Mouse (Mus musculus): ENCODE data around the gene Cers1. TPM values are rescaled to one million over a fixed set of nuclear protein-coding genes. Genes with fewer than 3 reads are reported as not detected.

Gene Cers1
- polyA plus RNA-seq, 1 experiment from 2014 or later, result 4.6 TPM

DNA sequence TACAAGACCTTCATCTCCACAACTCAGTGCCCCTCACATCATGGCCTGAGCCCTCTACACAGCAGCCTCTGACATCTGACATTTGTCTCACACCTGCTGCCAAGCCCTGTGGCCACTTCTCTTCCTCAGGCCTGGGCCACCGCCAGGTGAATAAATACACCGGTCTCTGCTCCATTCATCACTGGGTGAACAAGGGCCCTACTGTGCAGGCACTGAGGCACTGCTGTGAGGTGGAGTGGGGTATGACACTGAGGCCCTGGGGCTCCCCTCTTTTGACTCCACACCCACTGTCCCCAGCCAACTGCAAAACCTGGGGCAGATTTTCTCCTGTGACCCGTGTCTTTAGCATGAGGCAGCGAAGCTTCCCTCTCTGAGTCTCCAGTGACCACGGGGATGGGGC is 51.0 kb downstream of the Cers1 start:
- DNase-seq (ENCODE audit: low spot score), result no peak
- no peaks in the 10 kb centered on the region for H3K36me3 ChIP-seq
- peaks cover 17% of the 10 kb centered on the region for H3K4me1 ChIP-seq
- WGBS, result 69% methylated on average over 5 of the region's 5 CpGs
- H3K27ac ChIP-seq, result no peak overlapping the region
- no peak overlapping the region for H3K4me3 ChIP-seq
- no peaks in the 10 kb centered on the region for H3K9me3 ChIP-seq (replicated peaks)
- H3K27me3 ChIP-seq (ENCODE audit: low read depth, poor library complexity, severe bottlenecking), result peaks cover 29% of the 10 kb centered on the region

GRCm38 (mm10) chr8:70370476-70370875 is 54.9 kb downstream of the Cers1 start:
- Histone ChIP-seq H3K27me3 (ENCODE audit: low read depth, poor library complexity, severe bottlenecking) (peaks cover 56% of the 10 kb centered on the region), H3K36me3 (no peaks in the 10 kb centered on the region), H3K4me1 (peaks cover 45% of the 10 kb centered on the region), H3K9me3 (replicated peaks) (no peaks in the 10 kb centered on the region), H3K27ac (no peak overlapping the region), H3K4me3 (no peak overlapping the region)
- 81% methylated on average over 7 of the region's 7 CpGs for WGBS
- no peak for DNase-seq (ENCODE audit: low spot score)

DNA sequence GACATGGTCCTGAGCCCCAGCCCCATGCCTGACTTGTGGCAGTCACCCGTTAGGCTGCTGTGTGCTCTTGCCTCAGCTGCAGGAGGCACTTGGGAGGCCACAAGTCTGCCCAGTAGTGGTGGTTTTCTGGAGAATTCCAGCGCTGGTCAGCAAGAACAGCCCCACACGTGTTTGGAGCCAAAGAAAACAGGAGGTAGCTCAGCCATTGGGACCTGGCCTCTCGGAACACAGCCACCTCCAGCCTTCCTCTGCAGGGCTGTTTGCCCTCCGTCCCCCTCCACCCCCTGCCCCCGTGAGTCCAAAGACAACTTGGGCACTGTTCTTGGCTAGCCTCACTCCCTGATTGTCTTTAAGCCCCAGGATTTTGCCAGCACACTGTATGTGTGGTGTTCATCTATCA is 56.4 kb downstream of the Cers1 start:
- WGBS, result 41% methylated on average over 6 of the region's 6 CpGs
- Histone ChIP-seq H3K9me3 (replicated peaks) (no peaks in the 10 kb centered on the region), H3K4me3 (no peak overlapping the region), H3K27ac (no peak overlapping the region; the same call in 1 of the 2 replicates), H3K36me3 (no peaks in the 10 kb centered on the region), H3K27me3 (ENCODE audit: low read depth, poor library complexity, severe bottlenecking) (peaks cover 71% of the 10 kb centered on the region), H3K4me1 (peaks cover 54% of the 10 kb centered on the region)
- DNase-seq (ENCODE audit: low spot score), result no peak

DNA sequence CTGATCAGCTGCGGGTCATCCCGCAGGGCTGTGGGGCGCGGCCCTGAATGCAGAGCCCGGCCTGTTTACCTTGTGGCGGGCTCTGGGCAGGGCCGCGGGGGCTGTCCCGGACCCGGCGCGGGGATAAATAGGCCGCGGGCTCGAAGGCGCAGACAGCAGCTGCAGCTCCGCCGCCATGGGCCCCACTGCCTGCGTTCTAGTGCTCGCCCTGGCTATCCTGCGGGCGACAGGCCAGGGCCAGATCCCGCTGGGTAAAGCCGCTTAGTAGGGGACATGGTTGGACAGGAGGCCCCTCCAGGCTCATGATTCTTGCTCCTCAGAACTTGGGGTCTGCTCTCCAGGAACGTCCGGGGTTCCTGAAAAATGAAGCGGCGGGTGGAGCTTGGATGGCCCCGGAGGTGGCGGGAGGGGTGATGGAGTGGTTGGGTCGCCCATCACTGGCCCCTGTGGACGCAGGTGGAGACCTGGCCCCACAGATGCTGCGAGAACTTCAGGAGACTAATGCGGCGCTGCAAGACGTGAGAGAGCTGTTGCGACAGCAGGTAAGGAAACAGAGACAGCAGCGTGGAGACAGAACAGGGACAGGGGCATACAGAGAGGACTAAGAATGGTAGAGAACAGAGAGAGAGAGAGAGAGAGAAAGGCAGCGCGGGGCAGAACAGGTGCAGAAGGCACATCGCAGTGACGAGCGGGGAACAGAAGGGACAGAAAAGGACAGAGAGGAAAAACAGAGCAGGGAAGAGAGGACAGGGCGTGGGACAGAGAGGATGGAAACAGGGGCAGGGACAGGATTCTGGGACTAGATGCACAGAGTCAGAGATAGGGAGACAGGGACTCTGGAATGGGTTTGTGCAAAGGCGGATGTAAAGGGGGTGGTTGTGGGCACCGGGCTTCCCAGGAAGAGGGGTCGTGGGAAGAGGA is 58.1 kb downstream of the Cers1 start, which contains the start of gene Comp:
TSS of gene Comp (plus strand) at position 162 of the 921 bp plus-strand sequence.
- Histone ChIP-seq H3K4me1 (peaks cover 54% of the 10 kb centered on the region), H3K36me3 (no peaks in the 10 kb centered on the region), H3K27me3 (ENCODE audit: low read depth, poor library complexity, severe bottlenecking) (peaks cover 88% of the 10 kb centered on the region), H3K27ac (peak within 1 kb of the TSS; percentile 37), H3K9me3 (replicated peaks) (no peaks in the 10 kb centered on the region), H3K4me3 (peak within 1 kb of the TSS; percentile 48)
- 3% methylated on average over 47 of the region's 47 CpGs for WGBS
- peak; percentile 52 for DNase-seq (ENCODE audit: low spot score)

DNA sequence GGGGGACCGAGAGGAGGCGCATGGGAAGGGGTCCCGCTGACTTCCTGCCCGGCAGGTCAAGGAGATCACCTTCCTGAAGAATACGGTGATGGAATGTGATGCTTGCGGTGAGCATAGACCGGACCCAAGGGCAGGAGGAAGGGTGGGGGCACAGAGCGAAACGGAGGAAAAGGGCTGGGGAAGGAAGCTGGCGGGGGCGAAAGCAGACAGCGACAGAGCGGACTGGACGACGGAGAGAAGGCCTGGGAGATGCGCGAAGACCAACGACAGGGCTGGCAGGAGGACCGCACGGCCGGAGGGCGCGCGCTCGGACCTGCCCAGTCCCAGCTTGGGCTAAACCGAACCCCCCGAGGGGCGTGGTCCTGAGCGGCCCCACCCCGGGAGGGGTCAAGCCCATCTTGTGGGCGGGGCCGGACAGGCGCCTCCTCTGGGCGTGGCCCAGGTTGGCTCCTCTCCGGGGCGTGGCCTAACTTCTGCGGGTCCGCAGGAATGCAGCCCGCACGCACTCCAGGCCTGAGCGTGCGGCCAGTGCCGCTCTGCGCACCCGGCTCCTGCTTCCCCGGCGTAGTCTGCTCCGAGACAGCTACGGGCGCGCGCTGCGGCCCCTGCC is 58.8 kb downstream of the Cers1 start:
- H3K4me1 ChIP-seq, result peaks cover 54% of the 10 kb centered on the region
- 1% methylated on average over 53 of the region's 53 CpGs for WGBS

DNA sequence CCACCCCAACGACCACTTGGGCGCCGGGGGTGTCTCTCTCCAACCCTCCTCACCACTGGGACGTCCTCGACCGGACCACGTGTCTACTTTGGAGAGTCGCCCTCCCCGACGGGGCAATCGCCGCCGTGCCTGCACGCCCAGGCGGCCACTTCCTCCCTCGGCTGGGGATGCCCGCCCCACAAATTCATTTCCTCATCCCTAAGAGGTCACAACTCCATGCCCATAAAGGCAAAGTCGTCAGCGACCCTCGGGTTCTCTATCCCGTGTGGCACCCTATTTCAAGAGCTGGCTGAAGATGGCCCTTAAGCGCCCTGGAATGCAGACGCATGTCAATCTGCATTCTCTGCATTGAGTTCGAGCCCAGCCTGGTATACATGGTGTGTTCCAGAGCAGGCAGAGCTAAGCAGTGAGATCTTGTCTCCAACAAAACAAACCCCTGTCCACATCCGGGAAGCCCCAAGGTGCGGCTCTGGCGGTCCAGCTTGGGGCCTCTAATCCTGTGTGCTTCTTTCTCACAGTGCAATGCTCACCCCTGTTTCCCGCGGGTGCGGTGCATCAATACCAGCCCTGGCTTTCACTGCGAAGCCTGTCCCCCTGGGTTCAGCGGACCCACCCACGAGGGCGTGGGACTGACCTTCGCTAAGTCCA is 59.8 kb downstream of the Cers1 start:
- H3K4me1 ChIP-seq, result peaks cover 54% of the 10 kb centered on the region
- no peak overlapping the region for H3K27ac ChIP-seq
- no peaks in the 10 kb centered on the region for H3K9me3 ChIP-seq (replicated peaks)
- peaks cover 91% of the 10 kb centered on the region for H3K27me3 ChIP-seq (ENCODE audit: low read depth, poor library complexity, severe bottlenecking)
- DNase-seq (ENCODE audit: low spot score), result peak; percentile 48
- H3K36me3 ChIP-seq, result no peaks in the 10 kb centered on the region
- H3K4me3 ChIP-seq, result peak overlapping the region; percentile 48
- WGBS, result 10% methylated on average over 35 of the region's 35 CpGs

More for the DNA sequence above, 58.8 kb downstream of the Cers1 start:
- Histone ChIP-seq H3K27ac (peak overlapping the region; percentile 27; the same call in 1 of the 2 replicates), H3K27me3 (ENCODE audit: low read depth, poor library complexity, severe bottlenecking) (peaks cover 96% of the 10 kb centered on the region), H3K36me3 (no peaks in the 10 kb centered on the region), H3K4me3 (peak overlapping the region; percentile 48), H3K9me3 (replicated peaks) (no peaks in the 10 kb centered on the region)
- DNase-seq (ENCODE audit: low spot score), result peak; percentile 82

DNA sequence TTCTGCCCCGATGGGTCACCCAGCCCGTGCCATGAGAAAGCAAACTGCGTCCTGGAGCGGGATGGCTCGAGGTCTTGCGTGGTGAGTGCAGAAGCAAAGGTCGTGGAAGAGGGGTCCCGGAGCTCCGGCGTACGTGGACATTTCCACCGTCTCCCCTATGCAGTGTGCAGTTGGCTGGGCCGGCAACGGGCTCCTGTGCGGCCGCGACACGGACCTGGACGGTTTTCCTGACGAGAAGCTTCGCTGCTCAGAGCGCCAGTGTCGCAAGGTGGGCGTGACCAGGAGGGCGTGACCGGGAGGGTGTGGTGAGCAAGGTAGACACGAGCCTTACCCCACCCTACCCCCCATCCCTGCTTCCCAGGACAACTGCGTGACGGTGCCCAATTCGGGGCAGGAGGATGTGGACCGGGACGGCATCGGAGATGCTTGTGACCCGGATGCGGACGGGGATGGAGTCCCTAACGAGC is 60.7 kb downstream of the Cers1 start:
- WGBS, result 11% methylated on average over 37 of the region's 37 CpGs
- peak overlapping the region; percentile 33 for H3K4me3 ChIP-seq
- peaks cover 83% of the 10 kb centered on the region for H3K27me3 ChIP-seq (ENCODE audit: low read depth, poor library complexity, severe bottlenecking)
- no peaks in the 10 kb centered on the region for H3K9me3 ChIP-seq (replicated peaks)
- H3K4me1 ChIP-seq, result peaks cover 51% of the 10 kb centered on the region
- H3K36me3 ChIP-seq, result no peaks in the 10 kb centered on the region
- DNase-seq (ENCODE audit: low spot score), result peak; percentile 52
- no peak overlapping the region for H3K27ac ChIP-seq

- DNase-seq (ENCODE audit: low spot score), result no peak
- WGBS, result 14% methylated on average over 15 of the region's 15 CpGs
- H3K9me3 ChIP-seq (replicated peaks), result no peaks in the 10 kb centered on the region
- no peak overlapping the region for H3K4me3 ChIP-seq
- H3K27me3 ChIP-seq (ENCODE audit: low read depth, poor library complexity, severe bottlenecking), result peaks cover 78% of the 10 kb centered on the region
- no peaks in the 10 kb centered on the region for H3K36me3 ChIP-seq
- H3K27ac ChIP-seq, result no peak overlapping the region
- peaks cover 45% of the 10 kb centered on the region for H3K4me1 ChIP-seq
Observed at GRCm38 (mm10) chr8:70377049-70377448, 61.5 kb downstream of the Cers1 start.

DNA sequence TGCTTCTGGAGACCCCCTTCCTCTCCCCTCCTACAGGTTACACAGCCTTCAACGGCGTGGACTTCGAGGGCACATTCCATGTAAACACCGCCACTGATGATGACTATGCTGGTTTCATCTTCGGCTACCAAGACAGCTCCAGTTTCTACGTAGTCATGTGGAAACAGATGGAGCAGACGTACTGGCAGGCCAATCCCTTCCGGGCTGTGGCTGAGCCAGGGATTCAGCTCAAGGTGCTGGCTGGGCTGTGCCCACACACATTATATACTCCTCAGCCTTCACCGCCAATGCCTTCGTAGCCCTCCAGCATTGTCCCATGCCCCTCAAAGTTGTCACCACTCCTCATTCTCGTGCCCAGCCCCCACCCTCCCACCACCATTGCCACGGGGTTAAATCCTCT is 64.5 kb downstream of the Cers1 start:
- H3K4me1 ChIP-seq, result peaks cover 15% of the 10 kb centered on the region
- H3K36me3 ChIP-seq, result peaks cover 6% of the 10 kb centered on the region
- WGBS, result 84% methylated on average over 12 of the region's 12 CpGs
- H3K27me3 ChIP-seq (ENCODE audit: low read depth, poor library complexity, severe bottlenecking), result peaks cover 48% of the 10 kb centered on the region
- no peak for DNase-seq (ENCODE audit: low spot score)
- H3K9me3 ChIP-seq (replicated peaks), result no peaks in the 10 kb centered on the region
- no peak overlapping the region for H3K4me3 ChIP-seq
- H3K27ac ChIP-seq, result no peak overlapping the region

Other genes with a start within 250 kb of the Cers1 start
- 0.59 and 0.73 TPM in 2 replicates for gene Tm6sf2, start 242.9 kb upstream of the Cers1 start, polyA plus RNA-seq (2016; fragmentation: Nextera tagmentation; extraction: Ambion mirVana)
- gene Hapln4, start 232.3 kb upstream of the Cers1 start, polyA plus RNA-seq (2016; fragmentation: Nextera tagmentation; extraction: Ambion mirVana), result 0.04 TPM in 1 of 2 replicates, not detected in the other
- 0.29 and 0.61 TPM in 2 replicates for gene Ncan, start 194.9 kb upstream of the Cers1 start, polyA plus RNA-seq (2016; fragmentation: Nextera tagmentation; extraction: Ambion mirVana)
- gene Nr2c2ap, start 184.4 kb upstream of the Cers1 start, polyA plus RNA-seq (2016; fragmentation: Nextera tagmentation; extraction: Ambion mirVana), result 29.6 and 35.9 TPM in 2 replicates
- gene Rfxank, start 176.6 kb upstream of the Cers1 start, polyA plus RNA-seq (2016; fragmentation: Nextera tagmentation; extraction: Ambion mirVana), result 20.1 and 27.9 TPM in 2 replicates
- gene Borcs8, start 176.3 kb upstream of the Cers1 start, polyA plus RNA-seq (2016; fragmentation: Nextera tagmentation; extraction: Ambion mirVana), result 45.3 and 49.8 TPM in 2 replicates
- 0.29 and 0.60 TPM in 2 replicates for gene Mef2b, start 176.1 kb upstream of the Cers1 start, polyA plus RNA-seq (2016; fragmentation: Nextera tagmentation; extraction: Ambion mirVana)
- gene Tmem161a, start 143.4 kb upstream of the Cers1 start, polyA plus RNA-seq (2016; fragmentation: Nextera tagmentation; extraction: Ambion mirVana), result 79.8 and 85.0 TPM in 2 replicates
- gene Slc25a42, start 103.5 kb upstream of the Cers1 start, polyA plus RNA-seq (2016; fragmentation: Nextera tagmentation; extraction: Ambion mirVana), result 2.8 and 3.6 TPM in 2 replicates
- 39.7 and 51.4 TPM in 2 replicates for gene Sugp2, start 81.5 kb upstream of the Cers1 start, polyA plus RNA-seq (2016; fragmentation: Nextera tagmentation; extraction: Ambion mirVana)
- gene Armc6, start 81.3 kb upstream of the Cers1 start, polyA plus RNA-seq (2016; fragmentation: Nextera tagmentation; extraction: Ambion mirVana), result 26.8 and 27.6 TPM in 2 replicates
- 139 and 151 TPM in 2 replicates for gene Homer3, start 32.9 kb upstream of the Cers1 start, polyA plus RNA-seq (2016; fragmentation: Nextera tagmentation; extraction: Ambion mirVana)
- gene Ddx49, start 13.3 kb upstream of the Cers1 start, polyA plus RNA-seq (2016; fragmentation: Nextera tagmentation; extraction: Ambion mirVana), result 58.9 and 59.4 TPM in 2 replicates
- gene Cope, start 13.3 kb upstream of the Cers1 start, polyA plus RNA-seq (2016; fragmentation: Nextera tagmentation; extraction: Ambion mirVana), result 293 and 321 TPM in 2 replicates
- 7.9 and 13.8 TPM in 2 replicates for gene Gdf1, start 14.0 kb downstream of the Cers1 start, polyA plus RNA-seq (2016; fragmentation: Nextera tagmentation; extraction: Ambion mirVana)
- 25.6 and 26.7 TPM in 2 replicates for gene Upf1, start 37.5 kb downstream of the Cers1 start, polyA plus RNA-seq (2016; fragmentation: Nextera tagmentation; extraction: Ambion mirVana)
- gene Comp, start 57.8 kb downstream of the Cers1 start, polyA plus RNA-seq (2016; fragmentation: Nextera tagmentation; extraction: Ambion mirVana), result 0.08 and 0.35 TPM in 2 replicates
- gene Crtc1, start 123.8 kb downstream of the Cers1 start, polyA plus RNA-seq (2016; fragmentation: Nextera tagmentation; extraction: Ambion mirVana), result 20.1 and 23.2 TPM in 2 replicates
- 24.1 and 29.0 TPM in 2 replicates for gene Klhl26, start 161.2 kb downstream of the Cers1 start, polyA plus RNA-seq (2016; fragmentation: Nextera tagmentation; extraction: Ambion mirVana)
- gene Tmem59l, start 171.6 kb downstream of the Cers1 start, polyA plus RNA-seq (2016; fragmentation: Nextera tagmentation; extraction: Ambion mirVana), result 22.4 and 23.7 TPM in 2 replicates
- gene Crlf1, start 177.4 kb downstream of the Cers1 start, polyA plus RNA-seq (2016; fragmentation: Nextera tagmentation; extraction: Ambion mirVana), result 79.8 and 126 TPM in 2 replicates
- gene Rex1bd, start 191.0 kb downstream of the Cers1 start, polyA plus RNA-seq (2016; fragmentation: Nextera tagmentation; extraction: Ambion mirVana), result 126 and 143 TPM in 2 replicates
- gene Uba52, start 195.0 kb downstream of the Cers1 start, polyA plus RNA-seq (2016; fragmentation: Nextera tagmentation; extraction: Ambion mirVana), result 877 and 996 TPM in 2 replicates
- 297 and 310 TPM in 2 replicates for gene Fkbp8, start 211.9 kb downstream of the Cers1 start, polyA plus RNA-seq (2016; fragmentation: Nextera tagmentation; extraction: Ambion mirVana)
- gene Kxd1, start 212.2 kb downstream of the Cers1 start, polyA plus RNA-seq (2016; fragmentation: Nextera tagmentation; extraction: Ambion mirVana), result 45.4 and 46.6 TPM in 2 replicates
- 20.9 and 26.1 TPM in 2 replicates for gene Ell, start 223.7 kb downstream of the Cers1 start, polyA plus RNA-seq (2016; fragmentation: Nextera tagmentation; extraction: Ambion mirVana)

All from limb, embryonic 10.5 days (tissue).